Mouse (Mus musculus): ENCODE measurements around the gene Pa2g4. TPM values are rescaled to one million over a fixed set of nuclear protein-coding genes. Genes with fewer than 3 reads are reported as not detected.

Pa2g4 gene
- polyA plus RNA-seq, 1 experiment from 2014 or later, result 164 TPM

- Histone ChIP-seq H3K27ac (replicated peaks) (no peak within 1 kb of the TSS), H3K4me2 (replicated peaks) (peak within 1 kb of the TSS; percentile 98), H3K27me3 (peaks cover 56% of the 10 kb centered on the region), H3K36me3 (no peaks in the 10 kb centered on the region), H3K9me3 (no peaks in the 10 kb centered on the region), H3K4me3 (peak within 1 kb of the TSS; percentile 67), H3K9ac (replicated peaks) (peak within 1 kb of the TSS; percentile 60), H3K4me1 (peaks cover 12% of the 10 kb centered on the region)
- ATAC-seq (ENCODE audit: low FRiP score, low read depth), result peak; percentile 28; the same call in 1 of the 2 replicates
- WGBS, result under 1% methylated on average over 40 of the region's 43 CpGs
Measured at GRCm38 (mm10) chr10:128589464-128590192, 23.8 kb upstream of the Pa2g4 start, which contains the start of gene Erbb3. Gene Erbb3, minus strand, starts transcription at chr10:128589652.

GRCm38 (mm10) chr10:128588775-128589463 is 23.1 kb upstream of the Pa2g4 start:
- Histone ChIP-seq H3K4me2 (replicated peaks) (peak overlapping the region; percentile 98), H3K9me3 (no peaks in the 10 kb centered on the region), H3K27me3 (peaks cover 62% of the 10 kb centered on the region), H3K4me1 (peaks cover 12% of the 10 kb centered on the region), H3K4me3 (peak overlapping the region; percentile 67), H3K9ac (replicated peaks) (peak overlapping the region; percentile 60; the same call in 1 of the 2 replicates), H3K27ac (replicated peaks) (no peak overlapping the region), H3K36me3 (no peaks in the 10 kb centered on the region)
- WGBS, result 3% methylated on average over 23 of the region's 23 CpGs
- peak; percentile 44; the same call in 1 of the 2 replicates for ATAC-seq (ENCODE audit: low FRiP score, low read depth)

- Histone ChIP-seq H3K27me3 (peaks cover 70% of the 10 kb centered on the region), H3K4me3 (no peak overlapping the region), H3K27ac (replicated peaks) (no peak overlapping the region), H3K36me3 (no peaks in the 10 kb centered on the region), H3K4me2 (replicated peaks) (no peak overlapping the region), H3K9ac (replicated peaks) (no peak overlapping the region), H3K9me3 (no peaks in the 10 kb centered on the region), H3K4me1 (peaks cover 12% of the 10 kb centered on the region)
- ATAC-seq (ENCODE audit: low FRiP score, low read depth), result no peak
- 13% methylated on average over 1 of the region's 1 CpGs for WGBS
Measured at GRCm38 (mm10) chr10:128588136-128588535, 22.3 kb upstream of the Pa2g4 start.

GRCm38 (mm10) chr10:128587697-128588096 is 21.9 kb upstream of the Pa2g4 start:
- 62% methylated on average over 8 of the region's 8 CpGs for WGBS
- Histone ChIP-seq H3K27me3 (peaks cover 74% of the 10 kb centered on the region), H3K36me3 (no peaks in the 10 kb centered on the region), H3K4me2 (replicated peaks) (no peak overlapping the region), H3K9me3 (no peaks in the 10 kb centered on the region), H3K9ac (replicated peaks) (no peak overlapping the region), H3K4me1 (peaks cover 12% of the 10 kb centered on the region), H3K4me3 (no peak overlapping the region), H3K27ac (replicated peaks) (no peak overlapping the region)
- no peak for ATAC-seq (ENCODE audit: low FRiP score, low read depth)

GRCm38 (mm10) chr10:128587120-128587519 is 21.3 kb upstream of the Pa2g4 start:
- peaks cover 74% of the 10 kb centered on the region for H3K27me3 ChIP-seq
- H3K27ac ChIP-seq (replicated peaks), result no peak overlapping the region
- peaks cover 12% of the 10 kb centered on the region for H3K4me1 ChIP-seq
- no peaks in the 10 kb centered on the region for H3K36me3 ChIP-seq
- no peaks in the 10 kb centered on the region for H3K9me3 ChIP-seq
- H3K4me3 ChIP-seq, result no peak overlapping the region
- H3K9ac ChIP-seq (replicated peaks), result no peak overlapping the region
- no peak for ATAC-seq (ENCODE audit: low FRiP score, low read depth)
- WGBS, result 54% methylated on average over 4 of the region's 4 CpGs
- H3K4me2 ChIP-seq (replicated peaks), result no peak overlapping the region

- WGBS, result 12% methylated on average over 1 of the region's 1 CpGs
- Histone ChIP-seq H3K9ac (replicated peaks) (0 out of 2 replicates have a peak overlapping the region, but pooled peaks have one; percentile 15), H3K4me2 (replicated peaks) (no peak overlapping the region), H3K4me1 (peaks cover 12% of the 10 kb centered on the region), H3K27ac (replicated peaks) (no peak overlapping the region), H3K36me3 (no peaks in the 10 kb centered on the region), H3K27me3 (peaks cover 78% of the 10 kb centered on the region), H3K4me3 (no peak overlapping the region), H3K9me3 (no peaks in the 10 kb centered on the region)
- ATAC-seq (ENCODE audit: low FRiP score, low read depth), result no peak
Measured at GRCm38 (mm10) chr10:128586546-128586945, 20.8 kb upstream of the Pa2g4 start.

GRCm38 (mm10) chr10:128584386-128584785 is 18.6 kb upstream of the Pa2g4 start:
- Histone ChIP-seq H3K4me2 (replicated peaks) (no peak overlapping the region), H3K27ac (replicated peaks) (no peak overlapping the region), H3K9ac (replicated peaks) (no peak overlapping the region), H3K9me3 (no peaks in the 10 kb centered on the region), H3K36me3 (no peaks in the 10 kb centered on the region), H3K4me1 (peaks cover 6% of the 10 kb centered on the region), H3K27me3 (peaks cover 70% of the 10 kb centered on the region), H3K4me3 (no peak overlapping the region)
- 10% methylated on average over 4 of the region's 4 CpGs for WGBS
- ATAC-seq (ENCODE audit: low FRiP score, low read depth), result no peak

- Histone ChIP-seq H3K9me3 (no peaks in the 10 kb centered on the region), H3K27ac (replicated peaks) (no peak overlapping the region), H3K9ac (replicated peaks) (no peak overlapping the region), H3K4me1 (no peaks in the 10 kb centered on the region), H3K36me3 (no peaks in the 10 kb centered on the region), H3K4me2 (replicated peaks) (no peak overlapping the region), H3K4me3 (no peak overlapping the region), H3K27me3 (peaks cover 62% of the 10 kb centered on the region)
- 23% methylated on average over 7 of the region's 7 CpGs for WGBS
- no peak for ATAC-seq (ENCODE audit: low FRiP score, low read depth)
Measured at GRCm38 (mm10) chr10:128583644-128584043, 17.9 kb upstream of the Pa2g4 start.

- Histone ChIP-seq H3K36me3 (no peaks in the 10 kb centered on the region), H3K4me2 (replicated peaks) (no peak overlapping the region), H3K4me1 (no peaks in the 10 kb centered on the region), H3K27ac (replicated peaks) (no peak overlapping the region), H3K4me3 (no peak overlapping the region), H3K9me3 (no peaks in the 10 kb centered on the region), H3K9ac (replicated peaks) (no peak overlapping the region), H3K27me3 (peaks cover 24% of the 10 kb centered on the region)
- WGBS, result 85% methylated on average over 4 of the region's 4 CpGs
- no peak for ATAC-seq (ENCODE audit: low FRiP score, low read depth)
Measured at GRCm38 (mm10) chr10:128579731-128580130, 13.9 kb upstream of the Pa2g4 start.

- H3K4me2 ChIP-seq (replicated peaks), result no peak overlapping the region
- H3K4me3 ChIP-seq, result no peak overlapping the region
- H3K36me3 ChIP-seq, result no peaks in the 10 kb centered on the region
- WGBS, result 88% methylated on average over 3 of the region's 3 CpGs
- no peak for ATAC-seq (ENCODE audit: low FRiP score, low read depth)
- H3K9ac ChIP-seq (replicated peaks), result no peak overlapping the region
- H3K4me1 ChIP-seq, result no peaks in the 10 kb centered on the region
- H3K9me3 ChIP-seq, result no peaks in the 10 kb centered on the region
- peaks cover 19% of the 10 kb centered on the region for H3K27me3 ChIP-seq
- H3K27ac ChIP-seq (replicated peaks), result no peak overlapping the region
Measured at GRCm38 (mm10) chr10:128579298-128579697, 13.5 kb upstream of the Pa2g4 start.

- Histone ChIP-seq H3K4me1 (no peaks in the 10 kb centered on the region), H3K27me3 (peaks cover 11% of the 10 kb centered on the region), H3K9me3 (no peaks in the 10 kb centered on the region), H3K27ac (replicated peaks) (no peak overlapping the region), H3K36me3 (no peaks in the 10 kb centered on the region), H3K9ac (replicated peaks) (no peak overlapping the region), H3K4me2 (replicated peaks) (no peak overlapping the region), H3K4me3 (no peak overlapping the region)
- ATAC-seq (ENCODE audit: low FRiP score, low read depth), result no peak
- WGBS, result 79% methylated on average over 11 of the region's 11 CpGs
Measured at GRCm38 (mm10) chr10:128578330-128578729, 12.5 kb upstream of the Pa2g4 start.

GRCm38 (mm10) chr10:128575063-128575462 is 9.3 kb upstream of the Pa2g4 start:
- Histone ChIP-seq H3K4me1 (no peaks in the 10 kb centered on the region), H3K9me3 (no peaks in the 10 kb centered on the region), H3K9ac (replicated peaks) (no peak overlapping the region), H3K27ac (replicated peaks) (no peak overlapping the region), H3K36me3 (no peaks in the 10 kb centered on the region), H3K27me3 (0 out of 2 replicates have a peak, but pooled peaks cover 2% of the 10 kb centered on the region), H3K4me2 (replicated peaks) (no peak overlapping the region), H3K4me3 (no peak overlapping the region)
- no peak for ATAC-seq (ENCODE audit: low FRiP score, low read depth)
- 92% methylated on average over 2 of the region's 2 CpGs for whole genome bisulfite sequencing
